Mouse (Mus musculus): ENCODE data around the gene Arl14ep.

DNA sequence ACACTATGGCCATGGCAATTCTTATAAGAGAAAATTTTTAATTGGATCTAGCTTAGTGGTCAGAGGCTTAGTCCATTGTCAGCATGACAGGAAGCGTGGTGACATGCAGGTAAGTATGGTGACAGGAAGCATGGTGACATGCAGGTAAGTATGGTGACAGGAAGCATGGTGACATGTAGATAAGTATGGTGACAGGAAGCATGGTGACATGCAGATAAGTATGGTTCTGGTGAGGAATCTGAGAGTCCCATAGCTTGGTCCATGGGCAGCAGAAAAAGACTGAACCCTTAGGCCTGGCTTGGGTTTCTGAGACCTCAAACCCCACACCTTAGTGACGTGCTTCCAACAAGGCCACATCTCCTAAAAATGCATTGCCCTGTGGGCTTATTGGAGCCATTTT lies 38.5 kb downstream of the Arl14ep start:
- TF ChIP-seq CTCF (IDR thresholded peaks at IDR 0.05; ENCODE audit: borderline replicate concordance, insufficient read depth, low read length) (no peak), POLR2A (IDR thresholded peaks at IDR 0.05; ENCODE audit: low read depth, low read length) (no peak)
